Mouse (Mus musculus) adrenal gland, adult 8-10 months (tissue): ENCODE data around the gene Foxp1. TPM values are rescaled to one million over a fixed set of nuclear protein-coding genes. Genes with fewer than 3 reads are reported as not detected.
A peak's percentile ranks its signal among the peaks of the same experiment; 100 is the strongest.

Experiments
- DNase-seq: peaks from one replicate; pipeline ENCODE4 v3.0.0; 2022
- total RNA-seq, 4 experiments: library from RNA; stranded (reverse); gene quantifications; 2 replicates each; pipeline ENCODE4 v1.2.4; 2022

Foxp1 gene
- total RNA-seq, 4 experiments from 2014 or later, result 37.1 to 93.2 (median 58.8) TPM

- no peak for DNase-seq
Measured at GRCm38 (mm10) chr6:99206437-99206870, 316.1 kb downstream of the Foxp1 start.

DNA sequence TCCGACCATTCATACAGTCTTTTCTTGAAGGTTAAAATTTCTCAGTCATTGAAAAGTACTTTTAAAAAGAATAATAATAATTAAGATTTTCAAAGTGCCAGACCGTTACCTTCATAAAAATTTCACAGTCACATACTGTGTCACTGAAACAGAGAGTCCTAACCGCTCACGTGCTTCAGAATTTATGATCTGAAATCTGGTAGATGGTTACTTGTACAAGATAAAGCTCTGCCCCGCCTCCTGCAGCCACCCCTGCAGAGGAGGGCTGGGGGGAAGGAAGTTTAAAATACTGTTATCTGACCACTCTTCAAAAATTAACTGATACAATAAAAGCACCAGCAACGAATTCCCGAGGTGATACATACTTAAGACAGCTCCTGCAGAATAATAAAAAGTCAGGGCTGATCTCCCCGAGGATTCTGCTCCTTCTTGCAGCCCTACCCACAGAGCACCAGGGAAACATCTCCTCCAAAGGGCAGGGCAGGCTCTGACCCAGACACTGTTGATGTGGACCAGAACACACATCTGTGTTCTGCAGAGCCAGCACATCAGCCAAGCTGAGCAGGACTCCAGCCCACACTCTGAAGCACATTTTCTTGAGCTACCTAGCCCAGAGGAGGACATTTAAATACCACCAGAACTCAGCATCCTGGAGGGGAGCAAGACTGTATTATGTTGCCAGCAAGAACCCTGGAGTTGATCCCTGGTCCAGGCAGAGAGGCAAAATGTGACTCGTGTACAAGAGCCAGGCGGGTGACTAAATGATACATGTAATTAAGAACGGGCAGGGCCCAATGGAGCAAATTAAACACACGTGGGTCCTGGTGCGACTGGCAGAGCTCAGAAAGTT lies 316.7 kb downstream of the Foxp1 start:
- no peak for DNase-seq

DNA sequence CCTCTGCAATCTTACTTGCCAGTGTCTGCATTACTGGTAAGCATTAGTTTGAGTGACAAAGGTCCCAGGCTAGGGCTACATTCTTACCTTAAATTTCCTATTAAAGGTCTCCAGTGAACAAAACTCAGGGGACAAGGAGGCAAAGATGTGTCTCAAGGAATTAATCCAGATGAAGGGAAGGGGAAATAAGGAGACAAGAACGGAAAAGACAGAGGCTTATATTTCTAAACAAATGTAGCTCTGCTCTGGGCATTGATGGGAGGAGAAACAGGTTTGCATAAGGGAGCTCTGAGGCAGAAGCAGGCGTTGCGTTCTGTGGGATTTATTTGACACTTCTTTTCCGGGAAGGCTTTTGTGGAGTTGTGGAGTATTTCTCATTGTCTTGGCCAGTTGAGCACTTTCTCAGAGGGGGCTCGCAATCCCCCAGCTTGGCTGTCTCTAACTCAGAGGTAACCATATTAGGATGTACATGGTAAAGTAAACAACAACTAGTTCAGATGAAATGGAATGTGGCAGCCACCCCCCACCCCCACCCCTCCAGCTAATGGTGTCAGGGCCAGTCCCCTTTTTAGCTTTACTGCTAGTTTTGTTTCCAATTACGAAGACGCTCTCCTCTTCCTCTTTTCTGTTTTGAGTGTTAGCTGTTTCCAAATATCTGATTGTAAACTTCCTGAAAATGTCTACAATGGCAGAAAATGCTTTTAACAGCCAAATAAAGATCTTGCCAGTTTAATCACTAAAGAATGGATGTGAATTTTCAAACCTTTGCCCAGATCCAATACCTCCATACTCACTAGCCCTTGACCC lies 317.5 kb downstream of the Foxp1 start:
- DNase-seq, result no peak

DNA sequence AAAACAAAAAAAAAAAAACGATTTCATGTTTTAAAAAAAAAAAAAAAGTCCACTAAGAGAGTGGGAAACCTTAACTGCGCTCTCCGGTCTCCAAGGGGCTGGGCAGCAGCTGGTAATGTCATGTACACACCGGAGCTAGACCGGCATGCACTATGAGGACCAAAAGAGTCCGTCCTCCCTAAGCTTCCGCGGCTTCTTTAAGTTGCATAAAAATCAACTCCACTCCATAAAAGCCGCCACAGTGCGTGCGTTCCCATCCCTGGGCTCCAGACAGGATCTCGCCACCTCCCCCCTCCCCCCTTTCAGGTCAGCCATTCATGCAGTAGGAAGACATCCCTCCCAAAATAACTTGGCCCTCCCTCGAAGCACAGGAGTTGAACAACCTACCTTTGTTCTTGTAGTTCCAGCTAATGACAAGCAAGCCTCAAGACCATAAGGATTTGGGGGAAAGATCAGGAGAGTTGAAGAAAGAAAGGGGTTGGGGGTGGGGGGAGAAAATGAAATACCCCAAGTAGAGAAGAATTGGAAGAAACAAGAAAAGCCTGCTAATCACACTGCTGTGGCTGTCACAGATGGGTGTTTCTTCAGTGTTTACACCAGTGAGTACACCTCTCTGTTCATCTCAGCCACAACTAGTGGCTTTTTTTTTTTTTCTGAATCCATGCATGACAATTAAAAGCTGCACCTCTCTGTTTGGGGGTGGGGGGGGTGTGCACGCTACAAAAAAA lies 318.3 kb downstream of the Foxp1 start:
- DNase-seq, result no peak

DNA sequence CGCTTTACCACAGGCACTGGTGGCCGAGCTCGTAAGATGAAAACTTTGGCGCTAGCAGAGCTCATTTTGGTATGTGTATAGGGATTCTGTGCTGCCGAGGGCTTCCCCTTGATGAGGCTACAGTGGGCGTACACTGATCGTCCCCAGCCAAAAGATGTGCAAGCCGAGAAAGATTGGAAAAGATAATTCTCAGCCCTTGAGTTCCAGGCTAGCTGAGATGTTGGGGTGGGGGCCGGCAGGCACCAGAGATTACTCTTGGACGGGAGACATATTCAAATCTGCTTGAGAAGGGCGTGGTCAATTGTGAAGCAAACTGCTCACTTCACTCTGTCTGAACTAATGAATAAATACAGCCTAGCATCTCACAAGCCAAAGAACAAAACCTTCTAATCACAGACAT lies 319.3 kb downstream of the Foxp1 start:
- no peak for DNase-seq

DNA sequence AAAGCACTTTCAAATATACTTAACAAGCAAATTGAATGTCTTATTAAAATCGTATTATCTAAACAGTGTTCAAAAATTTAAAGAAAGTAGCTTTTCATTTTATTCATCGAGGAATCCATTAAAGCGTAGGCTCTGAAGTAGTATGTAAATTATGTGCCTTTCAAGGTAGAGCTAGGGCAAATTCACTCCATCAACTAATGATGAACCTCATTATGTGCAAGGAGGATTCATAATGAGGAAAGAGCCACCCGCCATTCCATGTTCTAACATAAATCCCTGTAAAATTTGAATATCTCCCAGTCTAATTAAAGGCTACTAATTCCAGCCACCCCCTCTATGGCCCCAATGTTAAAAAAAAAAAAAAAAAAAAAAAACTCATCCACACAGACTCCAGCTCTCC lies 319.7 kb downstream of the Foxp1 start:
- DNase-seq, result no peak

- DNase-seq, result no peak
Measured at GRCm38 (mm10) chr6:99201271-99201705, 321.2 kb downstream of the Foxp1 start.

DNA sequence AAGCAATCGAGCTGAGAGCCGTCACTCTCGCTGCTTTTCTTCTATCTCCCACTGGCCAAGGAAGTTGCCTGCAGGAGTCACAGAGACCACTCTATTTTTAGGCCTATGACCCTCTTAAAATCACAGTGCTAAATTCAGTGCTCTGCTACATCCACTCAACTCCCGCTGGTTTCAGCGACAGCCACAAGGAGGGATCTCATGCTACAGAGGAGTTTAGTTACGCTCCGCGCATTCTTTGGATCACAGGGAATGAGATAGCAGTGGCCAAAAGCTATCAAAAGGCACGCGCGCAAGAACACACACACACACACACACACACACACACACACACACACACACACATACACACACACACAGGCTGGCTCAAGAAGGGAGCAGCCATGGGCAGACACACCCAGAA lies 321.9 kb downstream of the Foxp1 start:
- DNase-seq, result no peak

DNA sequence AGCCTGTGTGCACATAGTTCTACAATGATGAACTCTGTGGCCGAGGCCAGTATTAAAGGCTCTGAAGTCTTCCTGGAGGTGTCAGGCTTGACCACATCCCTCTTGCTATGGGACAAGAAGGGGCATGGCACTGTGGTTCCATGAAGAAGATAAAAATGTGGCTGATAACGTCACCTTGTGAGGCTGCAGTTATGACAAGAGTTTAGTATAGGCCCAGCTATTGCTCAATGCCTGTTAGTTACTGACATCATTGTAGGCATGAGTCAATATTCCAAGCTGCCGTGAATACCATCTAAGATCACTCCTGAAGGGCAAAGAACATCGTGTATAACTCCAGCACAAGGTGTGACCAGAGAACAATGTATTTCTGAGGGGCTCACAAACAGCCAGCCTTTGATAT lies 323.2 kb downstream of the Foxp1 start:
- no peak for DNase-seq

DNA sequence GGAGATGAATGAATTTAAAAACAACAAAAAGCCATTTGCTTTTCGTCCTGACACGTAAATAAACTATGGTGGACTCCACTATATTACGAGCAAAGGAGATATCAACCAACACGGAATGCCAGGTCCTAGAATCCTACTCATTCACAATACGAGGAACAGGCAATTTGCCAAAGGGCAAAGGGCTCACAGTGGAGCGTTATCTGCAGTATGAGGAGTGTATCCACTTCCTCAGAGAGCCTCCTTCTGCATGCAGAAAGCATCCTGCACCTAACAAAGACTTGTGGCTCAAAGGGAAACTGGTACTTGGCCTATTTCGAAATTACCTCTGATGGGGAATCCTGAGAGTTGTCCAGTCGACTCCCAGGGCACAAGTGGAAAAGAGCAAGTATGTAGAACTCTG lies 328.8 kb downstream of the Foxp1 start:
- peak; percentile 13 for DNase-seq

GRCm38 (mm10) chr6:99191636-99192137 lies 330.8 kb downstream of the Foxp1 start:
- DNase-seq, result no peak

DNA sequence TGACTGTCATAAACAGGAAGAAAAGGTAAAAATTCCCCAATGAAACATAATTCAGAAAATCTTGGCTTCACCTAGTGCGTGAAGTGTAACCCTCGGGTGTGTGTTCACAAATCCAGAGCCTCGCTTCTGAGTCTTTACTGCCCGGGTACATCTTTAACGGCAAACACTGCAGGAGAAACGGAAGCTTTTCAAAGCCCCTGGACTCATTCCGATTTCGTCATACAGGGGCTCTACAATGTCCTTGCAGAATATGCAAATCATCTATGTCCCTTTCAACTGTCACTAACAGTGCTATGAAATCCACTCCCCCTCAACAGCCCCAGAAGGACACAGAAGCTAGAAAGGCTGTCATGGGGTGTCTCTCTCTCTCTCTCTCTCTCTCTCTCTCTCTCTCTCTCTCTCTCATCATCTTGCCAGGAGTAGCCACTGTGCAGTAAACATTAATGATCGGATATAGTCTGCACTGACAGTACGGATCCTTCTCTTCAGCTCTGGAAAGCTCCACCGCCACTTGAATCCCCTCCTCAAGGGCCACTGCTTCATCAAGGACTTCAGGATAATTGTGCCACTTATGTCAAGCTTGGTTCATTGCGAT lies 331.4 kb downstream of the Foxp1 start:
- no peak for DNase-seq

- no peak for DNase-seq
Measured at GRCm38 (mm10) chr6:99189967-99190366, 332.6 kb downstream of the Foxp1 start.

DNA sequence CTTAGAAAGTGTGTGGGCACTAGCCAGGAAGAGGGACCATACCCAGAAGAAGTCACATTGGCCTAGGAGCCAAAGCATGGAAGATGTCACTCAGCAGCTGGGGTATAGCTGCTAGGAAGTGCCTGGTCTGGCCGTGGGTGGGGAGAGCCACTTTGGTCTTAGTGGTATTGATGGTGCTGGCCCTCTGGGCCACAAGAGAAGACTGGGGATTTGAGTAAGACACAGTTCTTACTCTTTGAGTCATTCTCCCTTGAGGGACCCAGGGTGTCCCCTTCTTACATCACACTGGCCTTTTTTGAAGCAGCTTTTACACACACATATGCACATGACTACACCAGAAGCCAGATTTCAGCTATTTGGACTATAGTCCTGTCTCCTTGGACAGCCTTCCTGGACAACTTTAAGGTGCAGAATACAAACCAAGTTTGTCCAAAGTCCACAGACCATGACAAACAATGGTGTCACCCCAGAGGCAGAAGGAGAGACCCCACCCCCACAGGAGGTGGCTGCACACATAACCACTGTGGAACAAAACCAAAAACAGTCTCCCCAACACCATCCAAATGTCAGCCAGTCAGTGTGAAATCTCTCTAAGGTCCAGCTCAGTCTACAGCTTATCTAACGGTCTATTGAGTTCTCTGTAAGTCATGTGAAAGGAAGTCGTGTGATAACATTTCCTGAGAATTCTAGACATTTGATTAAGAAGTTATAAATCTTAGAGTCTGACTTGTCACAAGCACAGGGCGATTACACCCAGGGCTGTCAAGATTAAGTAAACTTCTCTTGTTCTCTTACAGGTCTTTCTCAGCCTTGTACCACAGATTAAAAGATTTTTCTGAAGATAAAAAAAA lies 333.9 kb downstream of the Foxp1 start:
- DNase-seq, result no peak

GRCm38 (mm10) chr6:99187914-99188313 lies 334.6 kb downstream of the Foxp1 start:
- DNase-seq, result no peak

- DNase-seq, result no peak
Measured at GRCm38 (mm10) chr6:99187415-99187814, 335.1 kb downstream of the Foxp1 start.

DNA sequence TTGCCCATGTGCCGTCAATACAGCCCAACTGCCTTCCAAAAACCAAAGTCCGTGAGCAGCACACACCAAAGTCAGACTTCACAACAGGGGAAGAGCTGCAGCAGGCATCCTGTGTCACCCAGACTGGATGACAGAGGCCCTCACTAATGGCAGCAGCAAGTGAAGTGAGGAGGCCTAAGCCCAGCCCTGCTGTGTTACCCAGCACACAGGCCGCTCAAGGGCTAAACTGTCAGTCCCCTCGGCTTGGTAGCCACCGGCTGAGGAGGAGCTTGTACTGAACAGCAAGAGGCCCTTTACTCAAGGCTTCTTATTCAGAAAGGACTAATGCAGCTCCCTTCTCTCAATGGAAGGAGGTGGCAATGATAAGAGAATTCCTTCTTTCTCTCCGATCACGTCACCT lies 336.0 kb downstream of the Foxp1 start:
- no peak for DNase-seq

GRCm38 (mm10) chr6:99185797-99186196 lies 336.7 kb downstream of the Foxp1 start:
- DNase-seq, result no peak

DNA sequence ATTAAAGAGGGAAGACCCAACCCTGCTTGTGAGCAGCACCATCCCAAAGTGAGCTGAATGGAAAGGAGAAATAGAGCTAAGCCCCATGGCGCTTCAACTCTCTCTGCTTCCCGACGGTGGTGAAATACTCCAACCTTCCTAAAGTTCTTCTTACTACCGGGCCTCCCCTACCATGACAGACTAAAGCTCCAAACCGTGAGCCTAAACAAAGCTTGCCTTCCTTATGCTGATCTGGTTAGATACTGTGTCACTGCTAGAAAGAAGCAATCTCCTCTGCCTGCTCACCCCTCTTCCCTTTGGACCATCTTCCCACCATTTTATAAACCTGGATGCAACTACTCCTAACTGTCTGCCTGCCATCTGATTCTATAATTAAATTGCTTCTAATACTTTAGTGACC lies 338.5 kb downstream of the Foxp1 start:
- no peak for DNase-seq

DNA sequence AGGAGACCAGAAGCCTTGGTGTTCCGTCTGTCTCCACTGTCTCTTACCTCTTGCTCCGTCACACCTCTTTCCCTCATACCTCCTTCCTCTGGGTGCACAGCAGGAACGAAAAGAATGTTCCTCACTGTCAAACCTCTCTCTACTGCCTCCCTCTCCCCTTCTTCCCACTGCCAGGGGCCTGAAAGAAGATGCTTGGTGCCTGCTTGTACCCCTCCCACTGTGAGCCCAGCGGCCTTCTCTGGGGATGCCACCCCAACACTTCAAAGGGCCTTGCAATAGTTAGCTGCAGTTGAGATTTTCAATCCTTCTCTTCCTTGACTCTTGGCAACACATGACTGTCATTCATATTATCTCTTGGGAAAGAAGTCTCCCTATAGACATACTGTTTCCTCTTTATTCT lies 339.7 kb downstream of the Foxp1 start:
- no peak for DNase-seq

GRCm38 (mm10) chr6:99176216-99176615 lies 346.3 kb downstream of the Foxp1 start:
- DNase-seq, result no peak
